8 mouse cellular contexts compared by ENCODE assay signal in the genomic region with DNA sequence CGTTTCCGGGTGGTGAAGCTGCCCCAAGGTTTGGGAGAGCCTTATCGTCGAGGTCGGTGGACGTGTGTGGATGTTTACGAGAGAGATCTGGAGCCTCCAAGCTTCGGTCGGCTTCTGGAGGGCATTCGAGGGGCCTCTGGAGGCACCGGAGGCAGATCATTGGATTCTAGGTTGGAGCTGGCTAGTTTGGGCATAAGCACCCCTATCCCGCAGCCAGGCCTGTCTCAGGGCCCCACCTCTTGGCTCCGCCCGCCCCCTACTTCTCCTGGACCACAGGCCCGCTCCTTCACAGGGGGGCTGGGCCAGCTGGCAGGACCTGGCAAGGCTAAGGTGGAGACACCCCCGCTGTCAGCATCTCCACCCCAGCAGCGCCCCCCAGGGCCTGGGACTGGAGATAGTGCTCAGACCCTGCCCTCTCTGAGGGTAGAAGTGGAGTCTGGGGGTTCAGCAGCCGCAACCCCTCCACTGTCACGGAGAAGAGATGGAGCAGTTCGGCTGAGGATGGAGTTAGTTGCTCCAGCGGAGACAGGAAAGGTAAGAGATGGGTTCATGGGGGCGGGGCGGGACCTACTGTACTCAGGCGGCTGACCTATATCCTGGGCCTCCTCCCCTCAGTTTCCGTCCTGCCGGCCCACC. TPM values are rescaled to one million over a fixed set of nuclear protein-coding genes. Genes with fewer than 3 reads are reported as not detected.
DNase-seq lines count a peak whose midpoint lies in the region; ATAC-seq and TF ChIP-seq lines count a peak whose summit lies in the region.

No protein-coding gene starts in this region.

- TF ChIP-seq POLR2A in bone marrow macrophage, adult 2 months (IDR thresholded peaks at IDR 0.05; ENCODE audit: borderline replicate concordance, low read depth, low read length) = no peak

- peak; percentile 67 to 80 for DNase-seq in adrenal gland, adult (ENCODE audit: inconsistent age in 2 of 2, low spot score in 1 of 2)
- no peak for DNase-seq in adrenal gland, postnatal 4 days (ENCODE audit: low spot score in 2 of 2)
- DNase-seq in liver, embryonic 13.5 days = peak; percentile 63
- DNase-seq in natural killer cell, adult 2 months (ENCODE audit: low spot score in 2 of 2) = peak; percentile 35 to 36
- DNase-seq in urinary bladder, postnatal 25 days (ENCODE audit: low spot score) = peak; percentile 36

- peak overlapping the region; percentile 96 for H3K4me2 ChIP-seq in hindbrain, embryonic 13.5 days
- peak overlapping the region; percentile 99 for H3K4me2 ChIP-seq in liver, embryonic 13.5 days

- peaks cover 23% of the 10 kb centered on the region for H3K36me3 ChIP-seq in hindbrain, embryonic 13.5 days
- peaks cover 28% of the 10 kb centered on the region for H3K36me3 ChIP-seq in liver, embryonic 13.5 days

- H3K9me3 ChIP-seq in hindbrain, embryonic 13.5 days = no peaks in the 10 kb centered on the region
- H3K9me3 ChIP-seq in liver, embryonic 13.5 days (replicated peaks) = no peaks in the 10 kb centered on the region

- H3K4me3 ChIP-seq in bone marrow macrophage, adult 2 months (ENCODE audit: insufficient read depth, low read length) = peak overlapping the region; percentile 79
- H3K4me3 ChIP-seq in hindbrain, embryonic 13.5 days = peak overlapping the region; percentile 66
- peak overlapping the region; percentile 90 for H3K4me3 ChIP-seq in liver, embryonic 13.5 days (replicated peaks)

- TF ChIP-seq CTCF in bone marrow macrophage, adult 2 months (IDR thresholded peaks at IDR 0.05; ENCODE audit: low read depth, low read length) = 0 out of 2 replicates have a peak, but pooled peaks have one; percentile 5

- 5% methylated on average over 26 of the region's 26 CpGs for WGBS in hindbrain, embryonic 13.5 days
- 2% methylated on average over 26 of the region's 26 CpGs for WGBS in liver, embryonic 13.5 days (ENCODE audit: insufficient replicate concordance)

- no peaks in the 10 kb centered on the region for H3K27me3 ChIP-seq in hindbrain, embryonic 13.5 days
- no peaks in the 10 kb centered on the region for H3K27me3 ChIP-seq in liver, embryonic 13.5 days

- H3K9ac ChIP-seq in hindbrain, embryonic 13.5 days = peak overlapping the region; percentile 87
- peak overlapping the region; percentile 97 for H3K9ac ChIP-seq in liver, embryonic 13.5 days

- H3K27ac ChIP-seq in bone marrow macrophage, adult 2 months (ENCODE audit: insufficient read depth, low read depth, low read length) = peak overlapping the region; percentile 90
- peak overlapping the region; percentile 90 for H3K27ac ChIP-seq in hindbrain, embryonic 13.5 days
- H3K27ac ChIP-seq in liver, embryonic 13.5 days = peak overlapping the region; percentile 99

- peaks cover 9% of the 10 kb centered on the region for H3K4me1 ChIP-seq in bone marrow macrophage, adult 2 months (ENCODE audit: control insufficient read depth, insufficient read depth, low read length)
- H3K4me1 ChIP-seq in hindbrain, embryonic 13.5 days (replicated peaks) = peaks cover 39% of the 10 kb centered on the region
- peaks cover 54% of the 10 kb centered on the region for H3K4me1 ChIP-seq in liver, embryonic 13.5 days (replicated peaks)

- peak; percentile 53 for ATAC-seq in erythroid progenitor cell, adult 5-6 weeks (replicated peaks; ENCODE audit: low FRiP score, poor library complexity, severe bottlenecking)
- no peak for ATAC-seq in hindbrain, embryonic 13.5 days (ENCODE audit: low FRiP score)
- ATAC-seq in liver, embryonic 13.5 days (ENCODE audit: low read depth) = peak; percentile 57

RNA-seq across cellular contexts. Expression of gene Tsc22d4, which starts 1.9 kb away (rescaled TPM):
- 100 to 1,000 TPM; 138 to 140 TPM for total RNA-seq in adrenal gland, postnatal 4 days (2021)
- polyA plus RNA-seq in bone marrow macrophage, adult 2 months (2012; ENCODE audit: insufficient read depth, insufficient read length, missing spikeins) = 179 and 198 TPM in 2 replicates
- total RNA-seq in erythroid progenitor cell, adult 5-6 weeks (2015; ENCODE audit: low replicate concordance) = 31.0 and 47.9 TPM in 2 replicates
- 88.1 and 103 TPM in 2 replicates for total RNA-seq in erythroid progenitor cell, adult 5-6 weeks (2017; ENCODE audit: low replicate concordance)
- polyA plus RNA-seq in hindbrain, embryonic 13.5 days (2015; fragmentation: Nextera tagmentation; extraction: Ambion mirVana) = 61.1 and 62.5 TPM in 2 replicates
- polyA plus RNA-seq in liver, embryonic 13.5 days (2015; fragmentation: Nextera tagmentation; extraction: Ambion mirVana) = 66.8 and 69.1 TPM in 2 replicates

RNA-seq across cellular contexts. Expression of gene Nyap1, which starts 6.0 kb away (rescaled TPM):
- total RNA-seq in adrenal gland, postnatal 4 days (2021) = 10 to 100 TPM; 10.9 to 11.6 TPM
- polyA plus RNA-seq in bone marrow macrophage, adult 2 months (2012; ENCODE audit: insufficient read depth, insufficient read length, missing spikeins) = 1.5 and 1.9 TPM in 2 replicates
- total RNA-seq in erythroid progenitor cell, adult 5-6 weeks (2015; ENCODE audit: low replicate concordance) = 2.5 TPM in 1 of 2 replicates, not detected in the other
- 1.4 and 4.9 TPM in 2 replicates for total RNA-seq in erythroid progenitor cell, adult 5-6 weeks (2017; ENCODE audit: low replicate concordance)
- 32.9 and 34.1 TPM in 2 replicates for polyA plus RNA-seq in hindbrain, embryonic 13.5 days (2015; fragmentation: Nextera tagmentation; extraction: Ambion mirVana)
- polyA plus RNA-seq in liver, embryonic 13.5 days (2015; fragmentation: Nextera tagmentation; extraction: Ambion mirVana) = 0.17 and 0.19 TPM in 2 replicates

RNA-seq across cellular contexts. Expression of gene Ppp1r35, which starts 31.2 kb away (rescaled TPM):
- 10 to 100 TPM; 29.9 to 40.3 TPM for total RNA-seq in adrenal gland, postnatal 4 days (2021)
- 28.3 and 36.2 TPM in 2 replicates for polyA plus RNA-seq in bone marrow macrophage, adult 2 months (2012; ENCODE audit: insufficient read depth, insufficient read length, missing spikeins)
- total RNA-seq in erythroid progenitor cell, adult 5-6 weeks (2015; ENCODE audit: low replicate concordance) = 43.6 and 45.8 TPM in 2 replicates
- 28.0 and 51.0 TPM in 2 replicates for total RNA-seq in erythroid progenitor cell, adult 5-6 weeks (2017; ENCODE audit: low replicate concordance)
- 40.6 and 44.1 TPM in 2 replicates for polyA plus RNA-seq in hindbrain, embryonic 13.5 days (2015; fragmentation: Nextera tagmentation; extraction: Ambion mirVana)
- polyA plus RNA-seq in liver, embryonic 13.5 days (2015; fragmentation: Nextera tagmentation; extraction: Ambion mirVana) = 17.8 and 20.1 TPM in 2 replicates

RNA-seq across cellular contexts. Expression of gene Mepce, which starts 40.0 kb away (rescaled TPM):
- 10 to 100 TPM; 58.4 to 67.5 TPM for total RNA-seq in adrenal gland, postnatal 4 days (2021)
- 31.3 and 35.4 TPM in 2 replicates for polyA plus RNA-seq in bone marrow macrophage, adult 2 months (2012; ENCODE audit: insufficient read depth, insufficient read length, missing spikeins)
- 45.4 and 50.7 TPM in 2 replicates for total RNA-seq in erythroid progenitor cell, adult 5-6 weeks (2015; ENCODE audit: low replicate concordance)
- total RNA-seq in erythroid progenitor cell, adult 5-6 weeks (2017; ENCODE audit: low replicate concordance) = 8.9 and 22.3 TPM in 2 replicates
- 10.7 and 11.1 TPM in 2 replicates for polyA plus RNA-seq in hindbrain, embryonic 13.5 days (2015; fragmentation: Nextera tagmentation; extraction: Ambion mirVana)
- 4.5 and 4.9 TPM in 2 replicates for polyA plus RNA-seq in liver, embryonic 13.5 days (2015; fragmentation: Nextera tagmentation; extraction: Ambion mirVana)

RNA-seq across cellular contexts. Expression of gene Zcwpw1, which starts 40.2 kb away (rescaled TPM):
- total RNA-seq in adrenal gland, postnatal 4 days (2021) = 1 to 10 TPM; 8.9 to 9.3 TPM
- 6.1 TPM in 2 replicates for polyA plus RNA-seq in bone marrow macrophage, adult 2 months (2012; ENCODE audit: insufficient read depth, insufficient read length, missing spikeins)
- total RNA-seq in erythroid progenitor cell, adult 5-6 weeks (2015; ENCODE audit: low replicate concordance) = 9.7 and 15.5 TPM in 2 replicates
- 18.1 and 35.3 TPM in 2 replicates for total RNA-seq in erythroid progenitor cell, adult 5-6 weeks (2017; ENCODE audit: low replicate concordance)
- polyA plus RNA-seq in hindbrain, embryonic 13.5 days (2015; fragmentation: Nextera tagmentation; extraction: Ambion mirVana) = 10.6 and 12.3 TPM in 2 replicates
- polyA plus RNA-seq in liver, embryonic 13.5 days (2015; fragmentation: Nextera tagmentation; extraction: Ambion mirVana) = 3.5 and 4.8 TPM in 2 replicates

Comparison
In these comparisons a context has a peak if more than half of its experiments do, and no peak if none do; other contexts are left out.
1. DNase-seq: peak in adrenal gland, adult (2 of 2), liver, embryonic 13.5 days (single experiment), natural killer cell, adult 2 months (2 of 2) and urinary bladder, postnatal 25 days (single experiment); none in adrenal gland, postnatal 4 days (0 of 2).
2. RNA of gene Nyap1, which starts 6.0 kb away (polyA plus RNA-seq): 32.9 to 34.1 TPM in hindbrain, embryonic 13.5 days; 1.5 to 1.9 TPM in bone marrow macrophage, adult 2 months and 0.17 to 0.19 TPM in liver, embryonic 13.5 days; every median in the first group is over 10 times any median in the second.
3. Peak in every context shown above with its lines, with median percentiles within 50 percentile points of each other: H3K27ac ChIP-seq and H3K4me3 ChIP-seq.